Mouse (Mus musculus) spleen, postnatal 0 days (tissue): ENCODE results near the gene Arhgap21. TPM values are rescaled to one million over a fixed set of nuclear protein-coding genes. Genes with fewer than 3 reads are reported as not detected.

Experiments used
- polyA plus RNA-seq: library from polyadenylated mRNA; unstranded; fragments of >200 nt; fragmentation: Nextera tagmentation; extraction: Ambion mirVana; gene quantifications from 2 replicates; pipeline ENCODE4 v1.2.1, GENCODE M21; 2015

Gene Arhgap21
- polyA plus RNA-seq, result 6.2 and 7.5 TPM in 2 replicates

DNA sequence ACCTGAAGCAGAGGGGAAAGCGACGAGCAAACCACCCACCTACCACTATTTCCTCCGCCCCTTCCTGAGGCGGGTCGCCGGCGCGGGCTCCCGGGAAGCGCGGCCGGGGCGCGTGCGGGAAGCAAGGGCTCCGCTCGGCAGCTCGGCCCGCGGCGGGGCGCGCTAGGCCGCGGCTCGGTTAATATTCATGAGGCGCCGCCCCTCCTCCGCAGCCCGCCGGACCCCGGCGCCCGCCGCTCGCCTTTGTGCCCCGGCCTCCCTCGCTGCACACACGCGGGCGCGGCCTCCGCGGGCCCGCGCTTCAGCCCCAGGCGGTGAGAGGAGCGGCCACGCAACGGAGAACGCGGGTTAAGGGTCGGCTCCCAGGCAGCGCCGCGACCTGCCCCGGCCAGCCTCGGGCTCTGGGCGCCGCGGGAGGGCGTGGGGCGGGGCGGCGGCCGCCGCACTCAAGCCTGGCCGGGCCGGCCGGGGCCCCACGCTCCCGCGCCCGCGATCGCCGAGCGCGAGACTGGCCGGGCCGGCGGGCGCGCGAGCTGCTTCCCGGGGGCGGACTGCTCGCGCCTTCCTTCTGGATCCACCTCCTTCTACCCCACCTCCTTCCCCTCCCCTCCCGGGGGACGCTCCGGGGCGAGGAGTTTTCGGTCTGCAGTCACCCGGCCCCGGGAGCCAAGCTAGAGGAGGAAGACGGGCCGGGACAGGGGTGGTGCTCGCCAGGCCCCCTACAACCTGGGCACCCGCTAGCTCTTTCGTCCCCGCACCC, at the start of gene Arhgap21:
Arhgap21 (minus strand) TSS at position 441 of the 760 bp plus-strand sequence.

Other genes starting within 250 kb of the Arhgap21 start
- 0.30 and 0.36 TPM in 2 replicates for gene Enkur, start 236.5 kb upstream of the Arhgap21 start, polyA plus RNA-seq
- gene Thnsl1, start 236.8 kb upstream of the Arhgap21 start, polyA plus RNA-seq, result 1.4 and 1.8 TPM in 2 replicates